28 mouse cellular contexts compared by ENCODE assay signal in genomic region chr10:19216240-19216639, GRCm38 (mm10).
"Had no signal": no experiment of that assay in that cellular context is flagged by ENCODE, and none has a peak within 500 bp of the region (broad histone marks: within the 10 kb centered on the region; RNA-seq: fewer than 3 reads in every experiment).

No protein-coding gene starts in this region.

- H3K27me3 ChIP-seq: embryonic facial prominence, embryonic 12.5 days; embryonic facial prominence, embryonic 13.5 days; embryonic facial prominence, embryonic 15.5 days; forebrain, embryonic 12.5 days; forebrain, embryonic 13.5 days; forebrain, embryonic 15.5 days had no signal

- H3K4me3 ChIP-seq: embryonic facial prominence, embryonic 10.5 days; embryonic facial prominence, embryonic 12.5 days; embryonic facial prominence, embryonic 13.5 days; embryonic facial prominence, embryonic 15.5 days; erythroblast, embryonic 14.5 days; forebrain, embryonic 10.5 days; forebrain, embryonic 12.5 days; forebrain, embryonic 13.5 days; forebrain, embryonic 15.5 days; gastrocnemius, adult 2 months; heart, adult 2 months had no signal

- H3K36me3 ChIP-seq: embryonic facial prominence, embryonic 10.5 days; embryonic facial prominence, embryonic 12.5 days; embryonic facial prominence, embryonic 13.5 days; embryonic facial prominence, embryonic 15.5 days; forebrain, embryonic 10.5 days; forebrain, embryonic 12.5 days; forebrain, embryonic 15.5 days had no signal

- H3K9me3 ChIP-seq: embryonic facial prominence, embryonic 10.5 days; embryonic facial prominence, embryonic 12.5 days; embryonic facial prominence, embryonic 13.5 days; embryonic facial prominence, embryonic 15.5 days; forebrain, embryonic 10.5 days; forebrain, embryonic 12.5 days; forebrain, embryonic 13.5 days; forebrain, embryonic 15.5 days had no signal

- H3K9ac ChIP-seq: embryonic facial prominence, embryonic 12.5 days; embryonic facial prominence, embryonic 13.5 days; embryonic facial prominence, embryonic 15.5 days; forebrain, embryonic 12.5 days; forebrain, embryonic 13.5 days; forebrain, embryonic 15.5 days; forebrain, postnatal 0 days had no signal

- DNase-seq: cerebellum, adult 8-10 months; cerebellum, adult 9-10 months; cerebellum, adult 9-11 months; cerebellum, postnatal 10 days; cerebellum, postnatal 14 days; cerebellum, postnatal 25 days; cerebellum, postnatal 36 days; embryo, embryonic 11 days; forebrain, postnatal 0 days; gastrocnemius, adult 2 months; gastrocnemius, postnatal 10 days; gastrocnemius, postnatal 14 days; gastrocnemius, postnatal 25 days; gastrocnemius, postnatal 36 days; heart, adult 11 months; heart, adult 18-20 months; heart, adult 2 months had no signal

- ATAC-seq: forebrain, embryonic 13.5 days; forebrain, embryonic 14.5 days; forebrain, embryonic 15.5 days; forebrain, embryonic 16.5 days; forebrain, postnatal 0 days had no signal

- H3K4me1 ChIP-seq: embryonic facial prominence, embryonic 10.5 days; embryonic facial prominence, embryonic 12.5 days; embryonic facial prominence, embryonic 13.5 days; embryonic facial prominence, embryonic 15.5 days; forebrain, embryonic 10.5 days; forebrain, embryonic 12.5 days; forebrain, embryonic 13.5 days; forebrain, embryonic 15.5 days had no signal

- H3K4me2 ChIP-seq: embryonic facial prominence, embryonic 12.5 days; embryonic facial prominence, embryonic 13.5 days; embryonic facial prominence, embryonic 15.5 days; forebrain, embryonic 12.5 days; forebrain, embryonic 13.5 days; forebrain, embryonic 15.5 days had no signal

- H3K27ac ChIP-seq: embryonic facial prominence, embryonic 10.5 days; embryonic facial prominence, embryonic 12.5 days; embryonic facial prominence, embryonic 13.5 days; embryonic facial prominence, embryonic 15.5 days; forebrain, embryonic 10.5 days; forebrain, embryonic 12.5 days; forebrain, embryonic 13.5 days; forebrain, embryonic 15.5 days; gastrocnemius, adult 2 months; heart, adult 2 months had no signal
